Mouse (Mus musculus): ENCODE data around the gene Syne2.

The Syne2 gene

GRCm38 (mm10) chr12:76046561-76046960 lies 228.6 kb downstream of the Syne2 start:
- DNase-seq (ENCODE audit: low read depth, low spot score), result no peak

DNA sequence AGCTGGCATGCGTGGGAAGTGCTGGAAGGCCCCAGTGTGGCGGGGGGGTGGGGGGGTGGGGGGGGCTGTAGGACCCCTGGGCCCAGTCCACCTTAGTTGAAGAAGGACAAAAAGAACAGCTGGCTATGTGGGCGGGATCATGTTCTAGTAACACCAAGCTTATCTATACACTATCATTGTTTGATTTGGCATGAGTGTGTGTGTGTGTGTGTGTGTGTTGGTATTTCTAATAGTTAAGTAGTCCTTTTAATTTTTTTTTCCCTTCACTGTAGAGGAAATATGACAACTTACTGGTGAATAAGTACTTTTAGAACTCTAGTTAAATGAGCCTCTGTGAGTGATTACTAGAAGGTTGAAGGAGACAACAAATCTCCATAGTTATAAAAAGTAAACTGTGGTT lies 230.0 kb downstream of the Syne2 start:
- DNase-seq (ENCODE audit: low read depth, low spot score), result no peak

DNA sequence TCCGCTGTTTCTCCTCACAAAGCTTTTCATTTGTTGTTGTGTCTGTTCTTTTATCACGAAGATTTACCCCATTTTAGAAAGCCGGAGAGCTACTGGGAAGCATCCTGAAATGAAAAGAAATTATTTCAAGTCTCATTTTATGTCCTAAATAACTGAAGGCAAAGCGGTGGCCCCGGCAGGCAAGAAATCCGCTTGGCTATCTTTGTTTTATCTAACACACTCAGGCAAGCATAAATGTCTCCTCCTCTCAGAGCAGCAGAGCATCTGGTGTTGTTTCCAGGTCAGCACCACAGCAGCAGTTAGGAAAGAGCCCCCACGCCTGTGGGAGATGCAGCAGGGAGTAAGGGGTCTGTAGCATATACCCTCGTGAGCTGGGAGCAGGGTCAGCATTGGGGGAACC lies 230.7 kb downstream of the Syne2 start:
- no peak for DNase-seq (ENCODE audit: low read depth, low spot score)

- DNase-seq (ENCODE audit: low read depth, low spot score), result no peak
Measured at GRCm38 (mm10) chr12:76049343-76049742, 231.4 kb downstream of the Syne2 start.

- no peak for DNase-seq (ENCODE audit: low read depth, low spot score)
Measured at GRCm38 (mm10) chr12:76051879-76052278, 233.9 kb downstream of the Syne2 start.

- DNase-seq (ENCODE audit: low read depth, low spot score), result no peak
Measured at GRCm38 (mm10) chr12:76054653-76055052, 236.7 kb downstream of the Syne2 start.

DNA sequence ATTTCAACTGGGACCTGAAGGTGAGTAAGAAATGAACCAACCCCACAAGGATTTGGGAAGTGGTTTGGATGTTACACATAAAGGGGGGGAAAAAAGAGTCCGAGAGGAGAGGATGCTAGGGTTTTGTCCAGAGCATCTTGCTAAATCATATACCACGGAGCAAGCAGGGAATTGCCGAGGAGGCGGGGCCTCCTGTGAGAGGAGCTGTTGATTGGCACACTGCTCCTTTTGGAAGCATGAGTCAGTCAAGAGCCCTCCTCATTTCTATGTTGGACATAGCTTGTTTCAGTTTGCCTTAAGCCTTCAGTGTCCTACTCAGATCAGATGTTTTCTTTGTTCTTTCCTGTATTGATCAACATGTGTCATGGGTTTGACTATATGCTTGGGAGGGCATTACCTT lies 245.1 kb downstream of the Syne2 start:
- DNase-seq (ENCODE audit: low read depth, low spot score), result no peak

DNA sequence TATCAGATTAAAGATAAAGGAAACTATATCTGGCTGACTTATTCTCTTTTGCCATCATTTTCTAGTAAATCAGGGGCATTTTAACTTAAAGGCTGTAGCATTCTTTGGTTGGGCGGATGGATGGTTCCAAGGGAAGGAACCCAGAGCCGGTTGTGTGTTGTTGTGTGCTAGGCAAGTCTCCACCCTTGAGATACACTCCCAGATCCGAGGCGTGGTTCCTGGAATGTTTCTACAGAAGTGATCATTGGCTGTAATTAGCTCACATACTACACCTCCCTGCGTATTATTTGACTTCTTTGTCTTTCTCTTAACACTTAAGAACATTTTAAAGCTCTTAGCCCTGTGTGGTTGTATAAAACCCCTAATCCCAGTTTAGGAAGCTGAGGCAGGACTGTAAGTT lies 252.5 kb downstream of the Syne2 start:
- DNase-seq (ENCODE audit: low read depth, low spot score), result no peak

DNA sequence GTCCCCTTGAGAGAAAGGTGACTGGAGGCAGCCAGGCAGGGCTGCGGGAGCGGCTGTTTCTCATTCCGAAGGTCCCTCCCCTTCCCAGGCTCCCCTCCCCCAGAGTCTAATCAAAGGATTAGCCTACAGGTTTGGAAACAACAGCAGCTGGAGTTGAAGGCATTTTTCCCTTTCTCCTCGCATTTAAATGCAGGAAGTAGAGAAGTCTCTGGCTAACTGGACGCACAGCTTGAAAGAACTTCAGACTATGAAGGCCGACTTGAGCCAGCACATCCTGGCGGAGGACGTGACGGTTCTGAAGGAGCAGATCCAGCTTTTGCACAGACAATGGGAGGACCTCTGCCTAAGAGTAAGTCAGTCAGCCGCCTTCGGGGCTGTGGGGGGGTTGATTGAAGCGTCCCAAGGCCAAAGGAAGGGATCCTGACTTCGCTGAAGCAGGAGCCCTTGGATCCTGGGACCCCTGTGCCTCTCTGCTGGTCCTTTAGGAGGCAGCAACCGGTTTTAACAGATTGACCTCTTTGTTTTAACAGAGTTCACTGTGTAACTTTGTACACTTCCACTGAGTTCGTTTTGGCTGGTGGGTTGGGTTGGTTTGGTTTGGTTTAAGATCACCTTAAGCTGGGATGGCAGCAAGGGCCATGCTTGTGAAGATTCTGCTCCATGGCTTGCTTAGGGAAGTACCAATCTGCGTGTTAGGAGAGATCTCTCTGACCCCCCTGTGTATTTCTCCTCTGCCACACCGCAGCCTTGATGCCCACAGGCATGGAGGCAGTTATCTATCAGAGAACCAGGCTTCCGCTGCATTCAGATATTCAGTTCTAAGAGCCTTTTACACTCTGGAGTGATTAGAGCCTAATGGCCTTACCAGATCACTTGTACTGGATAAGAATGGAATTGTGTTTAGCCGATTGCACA lies 254.3 kb downstream of the Syne2 start:
- DNase-seq (ENCODE audit: low read depth, low spot score), result no peak

DNA sequence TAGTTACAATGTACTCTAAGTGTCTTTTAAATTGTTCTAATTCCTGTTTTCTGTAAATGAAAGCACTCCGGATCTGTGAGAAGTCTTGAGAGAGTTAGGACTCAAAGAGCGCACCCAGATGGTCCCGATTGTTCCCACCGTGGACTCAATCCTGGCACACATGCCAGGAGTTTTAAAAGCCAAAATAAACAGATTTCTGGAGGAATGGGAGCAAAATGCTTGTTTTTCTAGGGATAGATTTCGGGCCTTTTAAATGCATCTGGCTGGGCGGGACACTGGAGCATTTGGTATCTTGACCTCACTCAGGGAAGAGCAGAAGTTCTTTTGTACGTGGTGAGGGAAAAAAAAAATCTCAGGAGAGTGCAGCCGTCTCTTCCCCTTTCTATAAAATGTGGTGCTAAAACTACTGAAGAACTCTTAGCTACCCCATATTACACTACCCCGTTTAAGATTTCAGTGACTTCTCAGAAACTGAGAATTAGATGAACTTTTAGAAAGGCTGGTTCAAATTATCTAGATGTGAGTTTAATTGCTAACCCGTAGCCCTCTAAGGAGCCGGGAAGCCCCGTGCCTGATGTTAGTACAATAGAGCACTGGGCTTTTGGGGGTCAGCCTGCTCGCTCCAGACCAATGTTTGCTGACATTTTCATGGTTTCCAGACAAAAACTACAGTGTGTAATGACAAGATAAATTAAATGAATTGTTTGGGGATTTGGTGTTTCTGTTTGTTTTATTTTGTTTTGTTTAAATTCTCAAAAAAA lies 255.3 kb downstream of the Syne2 start:
- DNase-seq (ENCODE audit: low read depth, low spot score), result no peak

GRCm38 (mm10) chr12:76073981-76074380 lies 256.0 kb downstream of the Syne2 start:
- DNase-seq (ENCODE audit: low read depth, low spot score), result no peak

DNA sequence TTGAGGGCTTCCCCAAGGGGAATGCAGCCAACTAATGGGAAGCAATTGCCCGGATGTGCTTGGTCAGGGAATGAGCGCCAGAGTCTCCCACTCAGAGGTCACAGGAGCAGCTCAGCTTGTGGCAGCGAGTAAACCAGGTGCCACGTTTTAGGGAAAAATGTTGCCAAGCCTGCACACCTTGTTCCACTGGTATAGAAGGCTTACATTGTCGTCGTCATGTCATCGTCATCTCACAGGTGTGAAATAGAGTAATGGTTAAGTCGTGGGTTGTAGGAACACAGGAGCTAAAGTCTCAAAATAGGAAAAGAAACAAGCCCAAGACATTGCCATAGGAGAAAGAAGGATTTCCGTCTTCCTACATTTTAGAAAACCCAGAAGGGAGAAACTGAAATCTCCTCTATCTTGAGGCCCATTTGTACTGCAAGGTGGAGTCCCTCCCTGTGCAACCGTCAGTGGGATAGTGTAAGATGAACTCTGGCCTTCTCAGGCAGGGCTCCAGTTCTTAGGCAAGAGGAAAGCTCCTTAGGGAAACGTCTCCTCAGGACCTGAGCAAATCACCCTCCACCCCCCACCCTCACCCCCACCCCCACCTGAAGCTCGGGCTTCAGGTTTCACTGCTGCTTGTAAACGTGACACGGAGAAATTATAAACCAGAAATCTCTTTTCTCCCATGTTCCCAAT lies 263.1 kb downstream of the Syne2 start:
- no peak for DNase-seq (ENCODE audit: low read depth, low spot score)

GRCm38 (mm10) chr12:76081557-76082211 lies 263.8 kb downstream of the Syne2 start:
- DNase-seq (ENCODE audit: low read depth, low spot score), result peak; percentile 29

- no peak for DNase-seq (ENCODE audit: low read depth, low spot score)
Measured at GRCm38 (mm10) chr12:76085066-76085465, 267.1 kb downstream of the Syne2 start.

GRCm38 (mm10) chr12:76085956-76086905 lies 268.3 kb downstream of the Syne2 start:
- no peak for DNase-seq (ENCODE audit: low read depth, low spot score)

GRCm38 (mm10) chr12:76087025-76087424 lies 269.1 kb downstream of the Syne2 start:
- DNase-seq (ENCODE audit: low read depth, low spot score), result no peak

- no peak for DNase-seq (ENCODE audit: low read depth, low spot score)
Measured at GRCm38 (mm10) chr12:76092789-76093466, 275.0 kb downstream of the Syne2 start.

GRCm38 (mm10) chr12:76093613-76094588 lies 276.0 kb downstream of the Syne2 start:
- no peak for DNase-seq (ENCODE audit: low read depth, low spot score)

Measured in retina, postnatal 7 days (tissue).